Comparison of ENCODE assay signal across 11 mouse cellular contexts in the genomic region with DNA sequence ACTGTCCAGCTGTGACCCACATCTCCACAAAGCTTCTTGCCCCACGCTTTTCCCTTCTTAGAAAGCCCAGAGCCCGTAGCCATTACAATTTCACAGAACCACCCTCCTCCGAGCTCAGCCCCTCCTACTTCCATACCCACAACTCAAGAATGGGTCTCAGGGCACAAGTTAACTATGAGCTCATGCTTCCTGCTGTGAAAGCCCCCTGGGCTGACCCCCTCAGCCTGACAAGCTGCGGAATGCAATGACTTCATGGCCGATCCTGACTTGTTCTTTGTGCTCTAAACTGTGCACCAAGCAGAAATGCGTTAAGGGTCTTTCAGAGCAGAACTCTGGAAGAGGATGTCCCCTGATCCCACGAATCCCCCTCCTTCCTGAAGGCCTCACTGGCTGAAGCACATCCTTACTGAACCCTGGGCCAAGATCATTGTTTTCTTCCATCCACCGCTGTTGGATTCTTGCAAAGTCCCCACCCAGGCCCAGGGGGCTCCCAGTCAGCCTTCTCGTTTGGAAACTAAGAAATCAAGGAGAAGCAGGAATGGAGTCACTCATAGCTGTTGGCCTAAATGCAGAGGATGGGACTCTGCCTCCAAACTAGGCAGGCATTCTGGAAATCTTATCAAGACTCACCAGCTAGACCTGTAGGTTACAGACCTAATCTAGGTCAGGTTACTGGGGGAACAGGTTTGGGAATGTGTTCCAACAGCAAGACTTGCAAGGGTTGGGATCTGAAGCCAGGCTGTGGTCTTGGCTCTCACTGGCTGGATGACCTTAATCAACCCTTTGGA. TPM values are rescaled to one million over a fixed set of nuclear protein-coding genes. Genes with fewer than 3 reads are reported as not detected.
DNase-seq lines count a peak whose midpoint lies in the region; TF ChIP-seq lines count a peak whose summit lies in the region.
"Had no signal": no experiment of that assay in that cellular context is flagged by ENCODE, and none has a peak within 500 bp of the region (broad histone marks: within the 10 kb centered on the region; RNA-seq: fewer than 3 reads in every experiment).

No protein-coding gene starts in this region.

- no peaks in the 10 kb centered on the region for H3K9me3 ChIP-seq in limb, embryonic 10.5 days (replicated peaks)
- H3K9me3 ChIP-seq: neural tube, embryonic 12.5 days had no signal

- H3K27ac ChIP-seq in gastrocnemius, adult 2 months, result peak overlapping the region; percentile 79
- H3K27ac ChIP-seq in limb, embryonic 10.5 days, result peak overlapping the region; percentile 61; the same call in 1 of the 2 replicates
- H3K27ac ChIP-seq: neural tube, embryonic 12.5 days had no signal

- no peak for TF ChIP-seq CTCF in gastrocnemius, adult 2 months (IDR thresholded peaks at IDR 0.05)

- peaks cover 20% of the 10 kb centered on the region for H3K4me1 ChIP-seq in limb, embryonic 10.5 days

- H3K27me3 ChIP-seq in limb, embryonic 10.5 days (ENCODE audit: low read depth, poor library complexity, severe bottlenecking), result no peaks in the 10 kb centered on the region
- H3K27me3 ChIP-seq: neural tube, embryonic 12.5 days had no signal

- no peak overlapping the region for H3K4me3 ChIP-seq in gastrocnemius, adult 2 months
- H3K4me3 ChIP-seq in limb, embryonic 10.5 days, result no peak overlapping the region
- H3K4me3 ChIP-seq: neural tube, embryonic 12.5 days had no signal

- WGBS in limb, embryonic 10.5 days, result 83% methylated on average over 9 of the region's 9 CpGs

- intact Hi-C loops in heart, postnatal 25 days (cut with DNase I), result no loop called here
- intact Hi-C loops in gastrocnemius, adult 2 months (cut with DNase I), result no loop called here
- intact Hi-C loops in left cerebral cortex, postnatal 25 days (cut with DNase I), result no loop called here

- peaks cover 42% of the 10 kb centered on the region for H3K36me3 ChIP-seq in limb, embryonic 10.5 days

- peak; percentile 69 for DNase-seq in heart, adult 18-20 months
- DNase-seq in heart, postnatal 25 days (ENCODE audit: low spot score), result no peak
- DNase-seq in ZHBTc4 (ENCODE audit: low read depth, low spot score), result peak; percentile 44
- DNase-seq in gastrocnemius, adult 2 months, result peak; percentile 76
- DNase-seq in limb, embryonic 10.5 days (ENCODE audit: low spot score), result no peak
- no peak for DNase-seq in retina, embryonic 14.5 days (ENCODE audit: low spot score)
- no peak for DNase-seq in left cerebral cortex, postnatal 25 days (ENCODE audit: low spot score in 2 of 2)
- no peak for DNase-seq in layer of hippocampus, adult 8-10 months (ENCODE audit: low spot score in 2 of 2)
- DNase-seq: right cerebral cortex, postnatal 4 days; thymus, postnatal 14 days had no signal

RNA-seq across cellular contexts. Expression of gene Adam19, which starts 39.9 kb away (rescaled TPM):
- 10 to 100 TPM; 48.1 to 54.5 TPM for total RNA-seq in heart, adult 18-20 months (2021)
- total RNA-seq in heart, postnatal 25 days (2021), result 10 to 100 TPM; 36.2 to 78.2 TPM
- 1 to 10 TPM; 3.0 to 3.7 TPM for total RNA-seq in gastrocnemius, adult 2 months (2021)
- 10.8 and 14.4 TPM in 2 replicates for polyA plus RNA-seq in limb, embryonic 10.5 days (2016; fragmentation: Nextera tagmentation; extraction: Ambion mirVana)
- 10 to 100 TPM; 23.6 to 26.8 TPM for total RNA-seq in left cerebral cortex, postnatal 25 days (2021)
- total RNA-seq in layer of hippocampus, adult 8-10 months (2022), result 10 to 100 TPM; 10.1 to 14.1 (median 11.2) TPM

RNA-seq across cellular contexts. Expression of gene Gm12166, which starts 43.5 kb away (rescaled TPM):
- total RNA-seq in heart, adult 18-20 months (2021), result 1 to 10 TPM; 1.0 to 2.9 TPM
- total RNA-seq in heart, postnatal 25 days (2021), result 1 to 10 TPM; 1.6 to 1.9 TPM
- total RNA-seq in gastrocnemius, adult 2 months (2021), result under 1 TPM; 0.64 to 0.99 TPM
- 2.9 and 4.7 TPM in 2 replicates for polyA plus RNA-seq in limb, embryonic 10.5 days (2016; fragmentation: Nextera tagmentation; extraction: Ambion mirVana)
- total RNA-seq in left cerebral cortex, postnatal 25 days (2021), result 1 to 10 TPM; 1.2 to 2.8 TPM
- total RNA-seq in layer of hippocampus, adult 8-10 months (2022), result 1 to 10 TPM in 3 of 4 experiments, not detected in 1; 1.7 to 4.3 (median 3.3) TPM

Comparison
In these comparisons a context has a peak if more than half of its experiments do, and no peak if none do; other contexts are left out.
1. DNase-seq: peak in heart, adult 18-20 months (2 of 2), ZHBTc4 (single experiment) and gastrocnemius, adult 2 months (single experiment); none in heart, postnatal 25 days (single experiment), limb, embryonic 10.5 days (single experiment), retina, embryonic 14.5 days (single experiment), left cerebral cortex, postnatal 25 days (0 of 2) and layer of hippocampus, adult 8-10 months (0 of 2).